Mouse (Mus musculus): ENCODE measurements at regions not wholly inside any gene's neighbourhood (a gene's known extent, or its start where the extent isn't known, plus 50 kb on each side); places are given as distances from the start of the nearest gene placed in this dataset.

DNA sequence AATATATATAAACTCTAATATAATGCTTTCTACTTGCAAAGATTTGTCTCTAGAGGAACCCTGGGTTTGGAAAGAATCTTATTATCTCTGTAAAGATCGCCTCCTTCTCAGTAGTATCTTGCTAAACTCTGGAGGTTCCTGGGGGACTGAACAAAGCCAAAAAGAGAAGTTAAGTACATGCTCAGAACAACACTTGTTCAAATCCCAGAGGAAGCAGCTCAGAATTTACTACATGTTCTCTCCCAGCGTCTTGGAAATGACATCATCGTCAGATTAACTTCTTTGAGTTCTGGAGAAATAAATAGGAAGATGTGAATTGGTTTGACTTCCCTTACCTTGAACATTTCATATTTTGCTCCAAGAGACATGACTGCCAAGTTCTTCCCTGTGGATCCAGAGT, 77.7 kb upstream of the Thbs1 start:
- no peak overlapping the region for H3K4me3 ChIP-seq (ENCODE audit: insufficient read depth in 1 of 2, low read depth in 1 of 2, low read length in 2 of 2, poor library complexity in 1 of 2, severe bottlenecking in 1 of 2)
- in situ Hi-C loops (cut with MboI; ENCODE audit: low sequenced_read_pairs in 2 of 2, unreplicated experiment in 2 of 2) = no loop called here
- no peak for DNase-seq (ENCODE audit: low read depth, low spot score)
- no peak overlapping the region for H3K27ac ChIP-seq (ENCODE audit: insufficient read depth, low read depth, low read length, poor library complexity, severe bottlenecking)
- no peaks in the 10 kb centered on the region for H3K9me3 ChIP-seq (ENCODE audit: control insufficient read depth, insufficient read depth, low read depth, low read length)
- H3K4me1 ChIP-seq (ENCODE audit: control insufficient read depth in 2 of 2, insufficient read depth in 2 of 2, low read length in 2 of 2, poor library complexity in 1 of 2) = no peaks in the 10 kb centered on the region
- H3K9ac ChIP-seq (ENCODE audit: insufficient read depth, low read depth, low read length, poor library complexity, severe bottlenecking) = no peak overlapping the region
- TF ChIP-seq ZC3H11A (IDR thresholded peaks at IDR 0.05; ENCODE audit: borderline replicate concordance, low read depth, low read length) = no peak
- TF ChIP-seq CHD2 (IDR thresholded peaks at IDR 0.05; ENCODE audit: low read depth, low read length) = no peak
- no peak for TF ChIP-seq HCFC1 (IDR thresholded peaks at IDR 0.05; ENCODE audit: borderline replicate concordance, insufficient read depth, low read length)
- no peak for TF ChIP-seq ZNF384 (IDR thresholded peaks at IDR 0.05; ENCODE audit: low read depth, low read length)
- no peak for TF ChIP-seq MAFK (IDR thresholded peaks at IDR 0.05; ENCODE audit: insufficient read depth, low read depth, low read length)
- no peaks in the 10 kb centered on the region for H3K36me3 ChIP-seq (ENCODE audit: control insufficient read depth, insufficient read depth, low read length, poor library complexity, severe bottlenecking)

DNA sequence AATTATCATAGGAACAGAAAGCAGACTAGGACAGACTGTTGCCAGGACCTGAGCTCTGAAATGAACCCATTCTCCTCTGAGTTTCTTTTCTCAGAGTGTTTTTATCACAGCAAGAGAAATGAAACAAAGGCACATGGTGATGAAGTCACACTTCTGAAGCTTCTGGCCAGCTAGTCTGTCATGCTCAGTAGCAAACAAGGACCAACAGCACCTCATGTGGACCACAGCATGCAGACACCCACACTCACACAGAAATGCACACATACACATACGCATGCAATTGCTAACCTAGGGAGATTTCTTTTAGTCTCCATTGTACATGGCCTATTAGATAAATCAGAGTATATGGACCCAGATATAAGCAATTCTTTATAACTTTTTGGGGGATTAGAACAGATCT, 76.3 kb upstream of the Thbs1 start:
- H3K9me3 ChIP-seq (ENCODE audit: control insufficient read depth, insufficient read depth, low read depth, low read length) = no peaks in the 10 kb centered on the region
- no peaks in the 10 kb centered on the region for H3K36me3 ChIP-seq (ENCODE audit: control insufficient read depth, insufficient read depth, low read length, poor library complexity, severe bottlenecking)
- H3K27ac ChIP-seq (ENCODE audit: insufficient read depth, low read depth, low read length, poor library complexity, severe bottlenecking) = no peak overlapping the region
- TF ChIP-seq ZC3H11A (IDR thresholded peaks at IDR 0.05; ENCODE audit: borderline replicate concordance, low read depth, low read length) (no peak), MAFK (IDR thresholded peaks at IDR 0.05; ENCODE audit: insufficient read depth, low read depth, low read length) (no peak), CHD2 (IDR thresholded peaks at IDR 0.05; ENCODE audit: low read depth, low read length) (no peak), HCFC1 (IDR thresholded peaks at IDR 0.05; ENCODE audit: borderline replicate concordance, insufficient read depth, low read length) (no peak), ZNF384 (IDR thresholded peaks at IDR 0.05; ENCODE audit: low read depth, low read length) (no peak)
- DNase-seq (ENCODE audit: low read depth, low spot score) = no peak
- in situ Hi-C loops (cut with MboI; ENCODE audit: low sequenced_read_pairs in 2 of 2, unreplicated experiment in 2 of 2) = no loop called here
- no peaks in the 10 kb centered on the region for H3K4me1 ChIP-seq (ENCODE audit: control insufficient read depth in 2 of 2, insufficient read depth in 2 of 2, low read length in 2 of 2, poor library complexity in 1 of 2)
- H3K9ac ChIP-seq (ENCODE audit: insufficient read depth, low read depth, low read length, poor library complexity, severe bottlenecking) = no peak overlapping the region
- H3K4me3 ChIP-seq (ENCODE audit: insufficient read depth in 1 of 2, low read depth in 1 of 2, low read length in 2 of 2, poor library complexity in 1 of 2, severe bottlenecking in 1 of 2) = no peak overlapping the region

DNA sequence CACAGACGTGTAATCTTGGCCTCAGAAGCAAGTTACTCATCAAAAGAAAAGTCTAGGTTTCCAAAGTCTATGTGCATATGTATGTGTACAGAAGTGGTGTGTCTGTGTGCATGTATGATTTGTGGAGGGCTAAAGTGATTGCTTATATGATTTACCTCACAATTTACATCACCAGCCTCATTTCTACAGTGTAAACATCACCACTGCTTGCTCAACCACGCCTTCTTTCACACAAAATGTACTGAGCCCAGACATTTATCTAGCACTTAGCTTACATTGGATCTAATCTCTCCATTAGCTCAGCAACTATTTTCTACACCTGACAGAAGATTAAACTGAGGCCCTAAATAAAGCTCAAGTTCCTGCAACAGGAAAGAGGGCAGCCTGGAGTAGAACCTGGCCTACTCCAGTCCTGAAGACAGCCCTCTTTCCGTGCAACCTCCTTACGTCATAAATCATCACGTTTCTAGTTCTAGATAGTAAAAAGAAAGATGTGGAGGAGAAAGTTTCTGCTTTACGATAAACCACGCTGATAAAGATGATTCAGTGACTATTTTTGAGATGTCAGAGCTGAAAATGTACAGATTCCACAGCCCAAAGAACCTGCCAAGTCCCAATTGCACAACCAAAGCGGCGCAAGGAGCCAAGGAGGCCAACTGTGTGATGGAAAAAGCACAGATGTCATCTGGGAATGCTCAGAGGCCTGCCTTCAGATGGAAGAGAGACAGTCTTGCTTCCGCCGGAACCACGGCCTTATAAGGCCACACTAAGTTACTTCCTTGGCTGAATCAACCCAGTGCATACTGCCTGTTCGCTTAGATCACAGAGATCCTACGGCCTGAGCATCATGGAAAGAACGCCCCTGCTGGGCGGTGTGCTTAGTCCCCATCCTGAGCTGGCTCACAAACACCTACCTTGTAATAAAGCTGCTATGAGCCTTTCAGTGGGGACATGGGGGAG, 72.5 kb upstream of the Thbs1 start:
- TF ChIP-seq ZNF384 (IDR thresholded peaks at IDR 0.05; ENCODE audit: low read depth, low read length) = no peak
- TF ChIP-seq CHD2 (IDR thresholded peaks at IDR 0.05; ENCODE audit: low read depth, low read length) = no peak
- no peak for TF ChIP-seq ZC3H11A (IDR thresholded peaks at IDR 0.05; ENCODE audit: borderline replicate concordance, low read depth, low read length)
- TF ChIP-seq MAFK (IDR thresholded peaks at IDR 0.05; ENCODE audit: insufficient read depth, low read depth, low read length) = no peak
- no peak for TF ChIP-seq HCFC1 (IDR thresholded peaks at IDR 0.05; ENCODE audit: borderline replicate concordance, insufficient read depth, low read length)
- DNase-seq (ENCODE audit: low read depth, low spot score) = no peak
- no peaks in the 10 kb centered on the region for H3K36me3 ChIP-seq (ENCODE audit: control insufficient read depth, insufficient read depth, low read length, poor library complexity, severe bottlenecking)
- no peaks in the 10 kb centered on the region for H3K9me3 ChIP-seq (ENCODE audit: control insufficient read depth, insufficient read depth, low read depth, low read length)
- no peak overlapping the region for H3K9ac ChIP-seq (ENCODE audit: insufficient read depth, low read depth, low read length, poor library complexity, severe bottlenecking)
- H3K4me3 ChIP-seq (ENCODE audit: insufficient read depth in 1 of 2, low read depth in 1 of 2, low read length in 2 of 2, poor library complexity in 1 of 2, severe bottlenecking in 1 of 2) = no peak overlapping the region
- in situ Hi-C loops (cut with MboI; ENCODE audit: low sequenced_read_pairs in 2 of 2, unreplicated experiment in 2 of 2) = no loop called here
- no peaks in the 10 kb centered on the region for H3K4me1 ChIP-seq (ENCODE audit: control insufficient read depth in 2 of 2, insufficient read depth in 2 of 2, low read length in 2 of 2, poor library complexity in 1 of 2)
- H3K27ac ChIP-seq (ENCODE audit: insufficient read depth, low read depth, low read length, poor library complexity, severe bottlenecking) = no peak overlapping the region

DNA sequence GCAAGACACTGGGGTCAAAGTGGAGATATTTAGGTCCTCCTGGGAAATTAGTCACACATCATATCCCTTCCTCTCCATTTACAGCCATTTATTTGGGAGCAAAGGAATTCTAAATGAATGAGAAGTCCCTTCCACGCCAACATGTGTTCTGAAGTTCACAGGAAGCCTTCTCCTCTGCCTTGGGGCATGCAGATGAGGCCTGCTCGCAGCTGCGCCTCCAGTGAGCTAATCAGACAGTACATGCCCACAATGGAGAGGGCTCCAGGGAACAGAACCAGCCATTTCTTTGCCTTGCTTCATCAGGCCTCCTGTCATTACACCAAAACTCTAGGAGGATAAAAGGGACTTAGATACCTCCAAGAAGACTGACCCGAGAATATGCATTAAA, 71.9 kb upstream of the Thbs1 start:
- Histone ChIP-seq H3K9ac (ENCODE audit: insufficient read depth, low read depth, low read length, poor library complexity, severe bottlenecking) (no peak overlapping the region), H3K9me3 (ENCODE audit: control insufficient read depth, insufficient read depth, low read depth, low read length) (no peaks in the 10 kb centered on the region), H3K4me1 (ENCODE audit: control insufficient read depth in 2 of 2, insufficient read depth in 2 of 2, low read length in 2 of 2, poor library complexity in 1 of 2) (no peaks in the 10 kb centered on the region), H3K4me3 (ENCODE audit: insufficient read depth in 1 of 2, low read depth in 1 of 2, low read length in 2 of 2, poor library complexity in 1 of 2, severe bottlenecking in 1 of 2) (no peak overlapping the region), H3K27ac (ENCODE audit: insufficient read depth, low read depth, low read length, poor library complexity, severe bottlenecking) (no peak overlapping the region), H3K36me3 (ENCODE audit: control insufficient read depth, insufficient read depth, low read length, poor library complexity, severe bottlenecking) (no peaks in the 10 kb centered on the region)
- TF ChIP-seq MAFK (IDR thresholded peaks at IDR 0.05; ENCODE audit: insufficient read depth, low read depth, low read length) (no peak), CHD2 (IDR thresholded peaks at IDR 0.05; ENCODE audit: low read depth, low read length) (no peak), ZC3H11A (IDR thresholded peaks at IDR 0.05; ENCODE audit: borderline replicate concordance, low read depth, low read length) (no peak), ZNF384 (IDR thresholded peaks at IDR 0.05; ENCODE audit: low read depth, low read length) (no peak), HCFC1 (IDR thresholded peaks at IDR 0.05; ENCODE audit: borderline replicate concordance, insufficient read depth, low read length) (no peak)
- in situ Hi-C loops (cut with MboI; ENCODE audit: low sequenced_read_pairs in 2 of 2, unreplicated experiment in 2 of 2) = no loop called here
- no peak for DNase-seq (ENCODE audit: low read depth, low spot score)
